In the genomic region with DNA sequence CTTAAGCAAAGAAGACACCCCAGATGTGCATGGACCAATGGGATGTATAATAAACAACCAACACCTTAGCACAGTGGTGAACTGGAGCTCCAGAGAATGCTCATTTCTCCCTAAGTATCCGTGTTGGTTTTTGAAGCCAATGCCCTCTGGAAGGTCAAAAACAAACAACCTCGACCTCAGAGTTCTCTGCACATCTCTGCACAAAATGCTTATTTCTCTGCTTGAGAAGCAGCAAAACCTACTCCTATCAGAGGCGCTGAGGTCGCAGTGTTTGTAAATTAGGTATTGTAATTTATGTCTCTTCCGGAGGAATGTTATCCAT, we compare ENCODE assay signal across 9 mouse cellular contexts. TPM values are rescaled to one million over a fixed set of nuclear protein-coding genes. Genes with fewer than 3 reads are reported as not detected.
DNase-seq lines count a peak whose midpoint lies in the region; ATAC-seq and TF ChIP-seq lines count a peak whose summit lies in the region.
"Had no signal": no experiment of that assay in that cellular context is flagged by ENCODE, and none has a peak within 500 bp of the region (broad histone marks: within the 10 kb centered on the region; RNA-seq: fewer than 3 reads in every experiment).

No protein-coding gene starts in this region.

- no peaks in the 10 kb centered on the region for H3K9me3 ChIP-seq in heart, embryonic 11.5 days (replicated peaks; ENCODE audit: control insufficient read depth, low read length)
- no peaks in the 10 kb centered on the region for H3K9me3 ChIP-seq in ES-E14 (ENCODE audit: control insufficient read depth, insufficient read depth, low read depth, low read length)
- H3K9me3 ChIP-seq in hindbrain, embryonic 11.5 days (ENCODE audit: control insufficient read depth, low read length) = no peaks in the 10 kb centered on the region
- no peaks in the 10 kb centered on the region for H3K9me3 ChIP-seq in midbrain, embryonic 10.5 days (replicated peaks)

- intact Hi-C loops in heart, postnatal 25 days (cut with DNase I) = no loop called here

- peak overlapping the region; percentile 62; the same call in 1 of the 2 replicates for H3K9ac ChIP-seq in heart, embryonic 11.5 days (ENCODE audit: low read depth, low read length)
- no peak overlapping the region for H3K9ac ChIP-seq in ES-E14 (ENCODE audit: insufficient read depth, low read depth, low read length, poor library complexity, severe bottlenecking)
- peak overlapping the region; percentile 87 for H3K9ac ChIP-seq in hindbrain, embryonic 11.5 days (ENCODE audit: low read depth, low read length)

- H3K4me3 ChIP-seq in heart, embryonic 11.5 days (ENCODE audit: low read depth, low read length) = peak overlapping the region; percentile 71
- H3K4me3 ChIP-seq in ES-E14 (ENCODE audit: insufficient read depth in 1 of 2, low read depth in 1 of 2, low read length in 2 of 2, poor library complexity in 1 of 2, severe bottlenecking in 1 of 2) = peak overlapping the region; percentile 96 to 97
- peak overlapping the region; percentile 80 for H3K4me3 ChIP-seq in hindbrain, embryonic 11.5 days (ENCODE audit: low read depth, low read length)
- H3K4me3 ChIP-seq in midbrain, embryonic 10.5 days = peak overlapping the region; percentile 78

- H3K36me3 ChIP-seq in heart, embryonic 11.5 days (ENCODE audit: control insufficient read depth, insufficient read depth, low read length) = no peaks in the 10 kb centered on the region
- H3K36me3 ChIP-seq in ES-E14 (ENCODE audit: control insufficient read depth, insufficient read depth, low read length, poor library complexity, severe bottlenecking) = no peaks in the 10 kb centered on the region
- no peaks in the 10 kb centered on the region for H3K36me3 ChIP-seq in hindbrain, embryonic 11.5 days (ENCODE audit: control insufficient read depth, insufficient read depth, low read length)
- no peaks in the 10 kb centered on the region for H3K36me3 ChIP-seq in midbrain, embryonic 10.5 days

- H3K27ac ChIP-seq in heart, embryonic 11.5 days (ENCODE audit: low read depth, low read length) = no peak overlapping the region
- no peak overlapping the region for H3K27ac ChIP-seq in ES-E14 (ENCODE audit: insufficient read depth, low read depth, low read length, poor library complexity, severe bottlenecking)
- H3K27ac ChIP-seq in hindbrain, embryonic 11.5 days (ENCODE audit: low read depth, low read length) = no peak overlapping the region; the same call in 1 of the 2 replicates
- no peak overlapping the region for H3K27ac ChIP-seq in midbrain, embryonic 10.5 days (replicated peaks)

- 9% methylated on average over 5 of the region's 5 CpGs for WGBS in heart, embryonic 11.5 days (ENCODE audit: insufficient replicate concordance)
- WGBS in hindbrain, embryonic 11.5 days = 9% methylated on average over 5 of the region's 5 CpGs
- 13% methylated on average over 5 of the region's 5 CpGs for WGBS in midbrain, embryonic 10.5 days

- no peak for ATAC-seq in heart, embryonic 11.5 days (replicated peaks; ENCODE audit: insufficient number of reproducible peaks, low FRiP score, low TSS enrichment)
- ATAC-seq in hindbrain, embryonic 11.5 days (ENCODE audit: low FRiP score) = peak; percentile 23; the same call in 1 of the 2 replicates
- no peak for ATAC-seq in granulocyte monocyte progenitor cell, adult 5-6 weeks (replicated peaks; ENCODE audit: poor library complexity, severe bottlenecking)

- no peaks in the 10 kb centered on the region for H3K4me1 ChIP-seq in heart, embryonic 11.5 days (ENCODE audit: control insufficient read depth, insufficient read depth, low read length)
- peaks cover 0 to 7% of the 10 kb centered on the region in 2 experiments; a peak in 1 of 4 replicates for H3K4me1 ChIP-seq in ES-E14 (ENCODE audit: control insufficient read depth in 2 of 2, insufficient read depth in 2 of 2, low read length in 2 of 2, poor library complexity in 1 of 2)
- no peaks in the 10 kb centered on the region for H3K4me1 ChIP-seq in hindbrain, embryonic 11.5 days (replicated peaks; ENCODE audit: control insufficient read depth, insufficient read depth, low read length)
- peaks cover 25% of the 10 kb centered on the region for H3K4me1 ChIP-seq in midbrain, embryonic 10.5 days

- in situ Hi-C loops in ES-E14 (cut with MboI; ENCODE audit: low sequenced_read_pairs in 2 of 2, unreplicated experiment in 2 of 2) = no loop called here

- H3K4me2 ChIP-seq in heart, embryonic 11.5 days = peak overlapping the region; percentile 98
- H3K4me2 ChIP-seq in hindbrain, embryonic 11.5 days (replicated peaks; ENCODE audit: low read depth, low read length) = peak overlapping the region; percentile 86

- no peak for DNase-seq in heart, postnatal 25 days (ENCODE audit: low spot score)
- DNase-seq in ES-E14 (ENCODE audit: low read depth, low spot score) = no peak
- no peak for DNase-seq in hindbrain, embryonic 11.5 days (ENCODE audit: low spot score)
- DNase-seq in midbrain, embryonic 10.5 days (ENCODE audit: low spot score) = no peak
- no peak for DNase-seq in left cerebral cortex, adult 8-10 months (ENCODE audit: low spot score in 2 of 2)
- no peak for DNase-seq in thymus, postnatal 0 days (ENCODE audit: low spot score)
- DNase-seq: adrenal gland, adult 8-10 months had no signal

- peaks cover 14% of the 10 kb centered on the region for H3K27me3 ChIP-seq in heart, embryonic 11.5 days (ENCODE audit: control insufficient read depth, insufficient read depth, low read length)
- H3K27me3 ChIP-seq in hindbrain, embryonic 11.5 days (ENCODE audit: control insufficient read depth, insufficient read depth, low read length) = no peaks in the 10 kb centered on the region
- H3K27me3 ChIP-seq in midbrain, embryonic 10.5 days (ENCODE audit: low read depth, poor library complexity, severe bottlenecking) = peaks cover 38% of the 10 kb centered on the region

TF ChIP-seq in ES-E14, 5 proteins besides CTCF, POLR2A, EP300 and RAD21:
- TF ChIP-seq CHD2 (IDR thresholded peaks at IDR 0.05; ENCODE audit: low read depth, low read length) (no peak), HCFC1 (IDR thresholded peaks at IDR 0.05; ENCODE audit: borderline replicate concordance, insufficient read depth, low read length) (no peak), MAFK (IDR thresholded peaks at IDR 0.05; ENCODE audit: insufficient read depth, low read depth, low read length) (no peak), ZC3H11A (IDR thresholded peaks at IDR 0.05; ENCODE audit: borderline replicate concordance, low read depth, low read length) (no peak), ZNF384 (IDR thresholded peaks at IDR 0.05; ENCODE audit: low read depth, low read length) (no peak)

RNA-seq across cellular contexts. Expression of gene Amph, which starts 1.0 kb away (rescaled TPM):
- polyA plus RNA-seq in heart, embryonic 11.5 days (2014; fragmentation: Nextera tagmentation; extraction: Ambion mirVana) = 1.8 and 2.0 TPM in 2 replicates
- 1 to 10 TPM; 1.1 to 1.3 TPM for total RNA-seq in heart, postnatal 25 days (2021)
- total RNA-seq in ES-E14 (2012; rRNA removed) = 5.1 and 5.5 TPM in 2 replicates
- 10.9 and 11.5 TPM in 2 replicates for polyA plus RNA-seq in hindbrain, embryonic 11.5 days (2014; fragmentation: Nextera tagmentation; extraction: Ambion mirVana)
- polyA plus RNA-seq in midbrain, embryonic 10.5 days (2016; fragmentation: Nextera tagmentation; extraction: Ambion mirVana) = 4.9 and 7.3 TPM in 2 replicates
- not detected in 2 replicates for total RNA-seq in granulocyte monocyte progenitor cell, adult 5-6 weeks (2014; fragmentation: Nextera tagmentation)
- not detected in 2 replicates for total RNA-seq in granulocyte monocyte progenitor cell, adult 5-6 weeks (2017)
- total RNA-seq in left cerebral cortex, adult 8-10 months (2022) = 100 to 1,000 TPM; 180 to 199 (median 188) TPM
- 0.34 and 0.41 TPM in 2 replicates for polyA plus RNA-seq in thymus, postnatal 0 days (2015; fragmentation: Nextera tagmentation; extraction: Ambion mirVana)

Comparison
In these comparisons a context has a peak if more than half of its experiments do, and no peak if none do; other contexts are left out.
1. RNA of gene Amph, which starts 1.0 kb away (total RNA-seq): 180 to 199 TPM in left cerebral cortex, adult 8-10 months; 5.1 to 5.5 TPM in ES-E14, 1.1 to 1.3 TPM in heart, postnatal 25 days and not detected in granulocyte monocyte progenitor cell, adult 5-6 weeks; every median in the first group is over 10 times any median in the second.
2. Peak in every context shown above with its lines, with median percentiles within 50 percentile points of each other: H3K4me3 ChIP-seq.